Mouse (Mus musculus): Measurements from ENCODE around the gene Rab11b.

- no peak for TF ChIP-seq POLR2A (IDR thresholded peaks at IDR 0.05; ENCODE audit: low read depth, low read length)
- no peak for TF ChIP-seq CTCF (IDR thresholded peaks at IDR 0.05; ENCODE audit: extremely low read depth, insufficient read depth, insufficient read length, insufficient replicate concordance)
Observed at GRCm38 (mm10) chr17:33775287-33775686, 15.0 kb upstream of the Rab11b start.
